Mouse (Mus musculus) neural tube, embryonic 12.5 days (tissue): ENCODE results near the gene Wfikkn1. TPM values are rescaled to one million over a fixed set of nuclear protein-coding genes. Genes with fewer than 3 reads are reported as not detected.

ENCODE experiments used
- ATAC-seq: fragments of 200-750 bp; cut with Nextera tagmentation; 2 replicates; pipeline ENCODE4 v1.8.0; 2017; ENCODE audit warnings: low read depth, mild to moderate bottlenecking, moderate TSS enrichment, moderate library complexity; ENCODE audit not compliant: low FRiP score
- H3K27ac ChIP-seq: fragments of 300-500 bp; sonication (generic); 2 replicates; pipeline ENCODE4 v1.5.1; 2016
- H3K27me3 ChIP-seq: fragments of 300-500 bp; sonication (generic); replicated peaks from 2 replicates; pipeline ENCODE4 v1.6.1; 2016; ENCODE audit warnings: mild to moderate bottlenecking
- H3K36me3 ChIP-seq: fragments of 300-500 bp; sonication (generic); 2 replicates; pipeline ENCODE4 v1.6.1; 2016; ENCODE audit warnings: mild to moderate bottlenecking
- H3K4me1 ChIP-seq: fragments of 300-500 bp; sonication (generic); 2 replicates; pipeline ENCODE4 v1.6.1; 2016
- H3K4me2 ChIP-seq: fragments of 300-500 bp; sonication (generic); replicated peaks from 2 replicates; pipeline ENCODE4 v1.6.1; 2016; ENCODE audit warnings: mild to moderate bottlenecking
- H3K4me3 ChIP-seq: fragments of 300-500 bp; sonication (generic); 2 replicates; pipeline ENCODE4 v1.5.1; 2016
- H3K9ac ChIP-seq: fragments of 300-500 bp; sonication (generic); 2 replicates; pipeline ENCODE4 v1.6.1; 2016; ENCODE audit warnings: mild to moderate bottlenecking
- H3K9me3 ChIP-seq: fragments of 300-500 bp; sonication (generic); 2 replicates; pipeline ENCODE4 v1.6.1; 2016; ENCODE audit warnings: mild to moderate bottlenecking
- WGBS: fragments of 180-500 bp; shearing (Covaris S2); methylation state at CpG from one replicate; pipeline ENCODE4 v1.1.7; 2016; 5-methylcytosine and 5-hydroxymethylcytosine counted together
- polyA plus RNA-seq: library from polyadenylated mRNA; unstranded; fragments of >200 nt; fragmentation: Nextera tagmentation; extraction: Ambion mirVana; gene quantifications from 2 replicates; pipeline ENCODE4 v1.2.1, GENCODE M21; 2016

Wfikkn1 gene
- polyA plus RNA-seq, 1 experiment from 2014 or later, result 0.86 TPM

- no peak overlapping the region for H3K4me2 ChIP-seq
- no peaks in the 10 kb centered on the region; the same call in 1 of the 2 replicates for H3K36me3 ChIP-seq
- H3K4me3 ChIP-seq, result no peak overlapping the region
- no peak overlapping the region for H3K9ac ChIP-seq
- H3K27me3 ChIP-seq, result no peaks in the 10 kb centered on the region
- H3K4me1 ChIP-seq, result 0 out of 2 replicates have a peak, but pooled peaks cover under 1% of the 10 kb centered on the region
- WGBS, result 91% methylated on average over 4 of the region's 4 CpGs
- no peak overlapping the region for H3K27ac ChIP-seq
- no peaks in the 10 kb centered on the region for H3K9me3 ChIP-seq
- ATAC-seq, result no peak
Observed at GRCm38 (mm10) chr17:25911816-25912215, 31.2 kb upstream of the Wfikkn1 start.

- no peak for ATAC-seq
- Histone ChIP-seq H3K36me3 (no peaks in the 10 kb centered on the region), H3K4me3 (no peak overlapping the region), H3K27ac (no peak overlapping the region), H3K27me3 (no peaks in the 10 kb centered on the region), H3K4me1 (no peaks in the 10 kb centered on the region), H3K4me2 (no peak overlapping the region), H3K9ac (no peak overlapping the region), H3K9me3 (no peaks in the 10 kb centered on the region)
- 89% methylated on average over 2 of the region's 2 CpGs for WGBS
Observed at GRCm38 (mm10) chr17:25907640-25908039, 27.0 kb upstream of the Wfikkn1 start.

- H3K4me2 ChIP-seq, result no peak overlapping the region
- no peak overlapping the region for H3K27ac ChIP-seq
- no peak overlapping the region for H3K4me3 ChIP-seq
- H3K9me3 ChIP-seq, result no peaks in the 10 kb centered on the region
- H3K36me3 ChIP-seq, result peaks cover 10% of the 10 kb centered on the region
- no peaks in the 10 kb centered on the region for H3K4me1 ChIP-seq
- no peaks in the 10 kb centered on the region for H3K27me3 ChIP-seq
- H3K9ac ChIP-seq, result no peak overlapping the region
- ATAC-seq, result no peak
- 91% methylated on average over 3 of the region's 3 CpGs for WGBS
Observed at GRCm38 (mm10) chr17:25903061-25903460, 22.4 kb upstream of the Wfikkn1 start.

GRCm38 (mm10) chr17:25900193-25900592 lies 19.5 kb upstream of the Wfikkn1 start:
- WGBS, result 93% methylated on average over 1 of the region's 1 CpGs
- ATAC-seq, result no peak
- H3K27me3 ChIP-seq, result no peaks in the 10 kb centered on the region

GRCm38 (mm10) chr17:25895891-25896290 lies 15.2 kb upstream of the Wfikkn1 start:
- no peak for ATAC-seq
- H3K27ac ChIP-seq, result no peak overlapping the region
- peaks cover 3% of the 10 kb centered on the region; the same call in 1 of the 2 replicates for H3K4me1 ChIP-seq
- peaks cover 9% of the 10 kb centered on the region for H3K36me3 ChIP-seq
- WGBS, result 73% methylated on average over 12 of the region's 12 CpGs
- H3K4me2 ChIP-seq, result no peak overlapping the region
- no peaks in the 10 kb centered on the region for H3K9me3 ChIP-seq
- H3K9ac ChIP-seq, result no peak overlapping the region
- no peaks in the 10 kb centered on the region for H3K27me3 ChIP-seq
- no peak overlapping the region for H3K4me3 ChIP-seq

More at GRCm38 (mm10) chr17:25900193-25900592, 19.5 kb upstream of the Wfikkn1 start:
- Histone ChIP-seq H3K9ac (no peak overlapping the region), H3K27ac (no peak overlapping the region), H3K36me3 (peaks cover 10% of the 10 kb centered on the region), H3K4me1 (no peaks in the 10 kb centered on the region), H3K9me3 (no peaks in the 10 kb centered on the region), H3K4me2 (no peak overlapping the region), H3K4me3 (no peak overlapping the region)

- no peak overlapping the region for H3K4me2 ChIP-seq
- H3K9me3 ChIP-seq, result no peaks in the 10 kb centered on the region
- no peak overlapping the region for H3K4me3 ChIP-seq
- WGBS, result 38% methylated on average over 2 of the region's 2 CpGs
- no peak overlapping the region for H3K27ac ChIP-seq
- H3K4me1 ChIP-seq, result peaks cover 3% of the 10 kb centered on the region; the same call in 1 of the 2 replicates
- no peak for ATAC-seq
- H3K36me3 ChIP-seq, result peaks cover 5% of the 10 kb centered on the region
- no peaks in the 10 kb centered on the region for H3K27me3 ChIP-seq
- no peak overlapping the region for H3K9ac ChIP-seq
Observed at GRCm38 (mm10) chr17:25895415-25895814, 14.8 kb upstream of the Wfikkn1 start.

- Histone ChIP-seq H3K9me3 (no peaks in the 10 kb centered on the region), H3K4me2 (no peak overlapping the region), H3K9ac (no peak overlapping the region), H3K27ac (no peak overlapping the region; the same call in 1 of the 2 replicates), H3K4me1 (peaks cover 3% of the 10 kb centered on the region; the same call in 1 of the 2 replicates), H3K36me3 (peaks cover 12% of the 10 kb centered on the region), H3K27me3 (no peaks in the 10 kb centered on the region), H3K4me3 (no peak overlapping the region)
- 35% methylated on average over 2 of the region's 2 CpGs for WGBS
- peak; percentile 37; the same call in 1 of the 2 replicates for ATAC-seq
Observed at GRCm38 (mm10) chr17:25893975-25894617, 13.4 kb upstream of the Wfikkn1 start.

- no peak overlapping the region for H3K27ac ChIP-seq
- no peak overlapping the region for H3K9ac ChIP-seq
- H3K27me3 ChIP-seq, result no peaks in the 10 kb centered on the region
- 85% methylated on average over 3 of the region's 3 CpGs for WGBS
- H3K36me3 ChIP-seq, result peaks cover 37% of the 10 kb centered on the region
- no peaks in the 10 kb centered on the region for H3K9me3 ChIP-seq
- H3K4me2 ChIP-seq, result no peak overlapping the region
- ATAC-seq, result no peak
- H3K4me3 ChIP-seq, result no peak overlapping the region
- H3K4me1 ChIP-seq, result 0 out of 2 replicates have a peak, but pooled peaks cover 3% of the 10 kb centered on the region
Observed at GRCm38 (mm10) chr17:25888837-25889236, 8.2 kb upstream of the Wfikkn1 start.

- Histone ChIP-seq H3K4me2 (no peak overlapping the region), H3K27me3 (no peaks in the 10 kb centered on the region), H3K9ac (no peak overlapping the region), H3K36me3 (peaks cover 50% of the 10 kb centered on the region), H3K4me1 (0 out of 2 replicates have a peak, but pooled peaks cover 3% of the 10 kb centered on the region), H3K27ac (no peak overlapping the region), H3K9me3 (no peaks in the 10 kb centered on the region), H3K4me3 (no peak overlapping the region)
- ATAC-seq, result no peak
- WGBS, result 95% methylated on average over 10 of the region's 10 CpGs
Observed at GRCm38 (mm10) chr17:25887467-25887866, 6.8 kb upstream of the Wfikkn1 start.

- H3K4me1 ChIP-seq, result peaks cover 3% of the 10 kb centered on the region
- no peaks in the 10 kb centered on the region for H3K9me3 ChIP-seq
- H3K9ac ChIP-seq, result no peak overlapping the region
- no peak for ATAC-seq
- H3K36me3 ChIP-seq, result peaks cover 57% of the 10 kb centered on the region
- H3K4me3 ChIP-seq, result no peak overlapping the region
- H3K27ac ChIP-seq, result no peak overlapping the region
- no peak overlapping the region for H3K4me2 ChIP-seq
- no peaks in the 10 kb centered on the region for H3K27me3 ChIP-seq
Observed at GRCm38 (mm10) chr17:25886806-25887205, 6.1 kb upstream of the Wfikkn1 start.

GRCm38 (mm10) chr17:25885636-25886035 lies 5.0 kb upstream of the Wfikkn1 start:
- no peak for ATAC-seq
- Histone ChIP-seq H3K4me3 (no peak overlapping the region), H3K4me1 (peaks cover 14% of the 10 kb centered on the region), H3K9ac (no peak overlapping the region), H3K4me2 (no peak overlapping the region), H3K9me3 (no peaks in the 10 kb centered on the region), H3K27me3 (no peaks in the 10 kb centered on the region), H3K27ac (no peak overlapping the region), H3K36me3 (peaks cover 58% of the 10 kb centered on the region)
- 65% methylated on average over 4 of the region's 4 CpGs for WGBS

- H3K27ac ChIP-seq, result no peak overlapping the region
- H3K4me1 ChIP-seq, result peaks cover 23% of the 10 kb centered on the region
- H3K9ac ChIP-seq, result no peak overlapping the region
Observed at GRCm38 (mm10) chr17:25883824-25884223, 3.2 kb upstream of the Wfikkn1 start.

GRCm38 (mm10) chr17:25883268-25883667 lies 2.6 kb upstream of the Wfikkn1 start:
- peak overlapping the region; percentile 5; the same call in 1 of the 2 replicates for H3K9ac ChIP-seq
- H3K4me1 ChIP-seq, result peaks cover 23% of the 10 kb centered on the region
- H3K4me3 ChIP-seq, result no peak overlapping the region
- ATAC-seq, result no peak
- H3K36me3 ChIP-seq, result peaks cover 58% of the 10 kb centered on the region
- H3K9me3 ChIP-seq, result no peaks in the 10 kb centered on the region
- WGBS, result 87% methylated on average over 8 of the region's 8 CpGs
- H3K4me2 ChIP-seq, result no peak overlapping the region
- no peaks in the 10 kb centered on the region for H3K27me3 ChIP-seq
- no peak overlapping the region for H3K27ac ChIP-seq

More at GRCm38 (mm10) chr17:25883824-25884223, 3.2 kb upstream of the Wfikkn1 start:
- WGBS, result 90% methylated on average over 3 of the region's 3 CpGs
- ATAC-seq, result no peak
- no peaks in the 10 kb centered on the region for H3K9me3 ChIP-seq
- no peak overlapping the region for H3K4me3 ChIP-seq
- H3K36me3 ChIP-seq, result peaks cover 56% of the 10 kb centered on the region
- H3K27me3 ChIP-seq, result no peaks in the 10 kb centered on the region
- H3K4me2 ChIP-seq, result no peak overlapping the region
